Mouse (Mus musculus) layer of hippocampus, adult 8-10 months (tissue): Measurements from ENCODE around the gene Gm44502. TPM values are rescaled to one million over a fixed set of nuclear protein-coding genes. Genes with fewer than 3 reads are reported as not detected.

ENCODE experiments used
- DNase-seq, 2 experiments: peaks; one replicate each; pipeline ENCODE4 v3.0.0; 2022; ENCODE audit warnings: low spot score in 2 of 2
- total RNA-seq, 4 experiments: library from RNA; stranded (reverse); gene quantifications; 2 replicates each; pipeline ENCODE4 v1.2.4; 2022

The Gm44502 gene
- total RNA-seq, 4 experiments from 2014 or later: not detected

- DNase-seq: no peak
These were observed 27.0 kb downstream of the Gm44502 start for GRCm38 (mm10) chr15:89402471-89402870.

- no peak for DNase-seq
These were observed 29.8 kb downstream of the Gm44502 start for GRCm38 (mm10) chr15:89399716-89400115.

GRCm38 (mm10) chr15:89398146-89398545 lies 31.4 kb downstream of the Gm44502 start:
- DNase-seq: no peak

- no peak for DNase-seq
These were observed 32.6 kb downstream of the Gm44502 start for GRCm38 (mm10) chr15:89396883-89397282.

- DNase-seq: no peak
These were observed 39.4 kb downstream of the Gm44502 start for GRCm38 (mm10) chr15:89390081-89390480.

GRCm38 (mm10) chr15:89387127-89387526 lies 42.4 kb downstream of the Gm44502 start:
- no peak for DNase-seq

GRCm38 (mm10) chr15:89384617-89385016 lies 44.9 kb downstream of the Gm44502 start, which contains the start of gene Klhdc7b:
Klhdc7b (plus strand) TSS chr15:89384917.
- DNase-seq: no peak

GRCm38 (mm10) chr15:89379429-89379828 lies 50.1 kb downstream of the Gm44502 start:
- DNase-seq: no peak

GRCm38 (mm10) chr15:89378831-89379401 lies 50.6 kb downstream of the Gm44502 start, which contains the start of gene Odf3b:
Odf3b (minus strand) TSS chr15:89379282.
- DNase-seq: no peak

GRCm38 (mm10) chr15:89377938-89378828 lies 51.3 kb downstream of the Gm44502 start:
- no peak for DNase-seq

GRCm38 (mm10) chr15:89377362-89377761 lies 52.1 kb downstream of the Gm44502 start:
- DNase-seq: no peak

- DNase-seq: no peak
These were observed 52.5 kb downstream of the Gm44502 start, which contains the start of gene Tymp for GRCm38 (mm10) chr15:89376957-89377356. Tymp (minus strand) TSS chr15:89377039.

GRCm38 (mm10) chr15:89376040-89376439 lies 53.5 kb downstream of the Gm44502 start:
- DNase-seq: no peak

- no peak for DNase-seq
These were observed 54.5 kb downstream of the Gm44502 start for GRCm38 (mm10) chr15:89374801-89375534.

- DNase-seq: no peak
These were observed 55.2 kb downstream of the Gm44502 start for GRCm38 (mm10) chr15:89374340-89374739.

- peak; percentile 89 to 94 for DNase-seq
These were observed 55.7 kb downstream of the Gm44502 start, which contains the start of gene Sco2 for GRCm38 (mm10) chr15:89373762-89374248. Sco2 (minus strand) TSS chr15:89373846.

GRCm38 (mm10) chr15:89373027-89373761 lies 56.3 kb downstream of the Gm44502 start:
- DNase-seq: peak; percentile 67 to 85

GRCm38 (mm10) chr15:89372536-89372935 lies 57.0 kb downstream of the Gm44502 start:
- no peak for DNase-seq

GRCm38 (mm10) chr15:89372068-89372467 lies 57.4 kb downstream of the Gm44502 start:
- no peak for DNase-seq
